Mouse (Mus musculus) limb, embryonic 10.5 days (tissue): ENCODE measurements around the gene Vmn1r62. TPM values are rescaled to one million over a fixed set of nuclear protein-coding genes. Genes with fewer than 3 reads are reported as not detected.
"Not testable (repeated sequence)": the region's sequence is repeated elsewhere in the genome, so short reads cannot be mapped to it uniquely, and the experiment has no call there.

Experiments
- DNase-seq: peaks from one replicate; pipeline ENCODE4 v3.0.0-alpha.2; 2017; ENCODE audit warnings: low spot score
- H3K27ac ChIP-seq: fragments of 300-500 bp; sonication (generic); 2 replicates; pipeline ENCODE4 v1.5.1; 2016; ENCODE audit warnings: mild to moderate bottlenecking
- H3K27me3 ChIP-seq: fragments of 300-500 bp; sonication (generic); 2 replicates; pipeline ENCODE4 v1.6.1; 2016; ENCODE audit warnings: low read depth, mild to moderate bottlenecking; ENCODE audit not compliant: poor library complexity, severe bottlenecking
- H3K36me3 ChIP-seq: fragments of 300-500 bp; sonication (generic); 2 replicates; pipeline ENCODE4 v1.6.1; 2016; ENCODE audit warnings: mild to moderate bottlenecking, moderate library complexity
- H3K4me1 ChIP-seq: fragments of 300-500 bp; sonication (generic); 2 replicates; pipeline ENCODE4 v1.6.1; 2016
- H3K4me3 ChIP-seq: fragments of 300-500 bp; sonication (generic); 2 replicates; pipeline ENCODE4 v1.5.1; 2016; ENCODE audit warnings: mild to moderate bottlenecking, moderate library complexity
- H3K9me3 ChIP-seq: fragments of 300-500 bp; sonication (generic); replicated peaks from 2 replicates; pipeline ENCODE4 v1.6.1; 2016; ENCODE audit warnings: mild to moderate bottlenecking
- WGBS: fragments of 180-500 bp; shearing (Covaris S2); methylation state at CpG from one replicate; pipeline ENCODE4 v1.1.7; 2016; 5-methylcytosine and 5-hydroxymethylcytosine counted together
- polyA plus RNA-seq: library from polyadenylated mRNA; unstranded; fragments of >200 nt; fragmentation: Nextera tagmentation; extraction: Ambion mirVana; gene quantifications from 2 replicates; pipeline ENCODE4 v1.2.1, GENCODE M21; 2016

Gene Vmn1r62
- not detected in 2 replicates for polyA plus RNA-seq

DNA sequence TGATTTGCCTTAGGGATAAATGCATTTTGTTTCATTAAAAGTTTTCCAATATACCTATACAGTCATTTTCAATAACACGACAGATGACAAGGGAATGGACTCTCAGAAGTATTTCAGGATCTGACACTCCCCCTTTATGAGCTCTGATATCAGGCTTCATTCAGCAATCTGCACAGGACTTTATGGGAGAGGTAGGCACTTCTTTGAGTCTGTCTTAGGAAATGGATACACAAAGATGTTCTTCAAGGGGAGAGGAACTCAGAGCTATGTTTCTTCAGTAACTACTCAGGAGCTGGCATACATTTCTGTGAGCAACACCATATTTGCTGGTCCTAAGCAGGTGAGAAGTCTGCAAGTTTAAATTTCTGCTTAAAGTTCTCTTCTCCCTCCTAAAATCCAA lies at the start of gene Vmn1r62:
Gene Vmn1r62, plus strand, starts transcription at position 301 of the 400 bp plus-strand sequence.
- not testable (repeated sequence) for DNase-seq, H3K4me1 ChIP-seq, H3K27ac ChIP-seq, H3K4me3 ChIP-seq, H3K9me3 ChIP-seq, H3K27me3 ChIP-seq, H3K36me3 ChIP-seq
- no CpG with 5 or more reads among the region's 1 CpGs for WGBS

Other genes starting within 250 kb of the Vmn1r62 start
- gene Vmn1r59, start 216.9 kb upstream of the Vmn1r62 start, polyA plus RNA-seq, result not detected in 2 replicates
- gene Vmn2r28, start 179.7 kb upstream of the Vmn1r62 start, polyA plus RNA-seq, result not detected in 2 replicates
- not detected in 2 replicates for gene Vmn1r60, start 126.3 kb upstream of the Vmn1r62 start, polyA plus RNA-seq
- gene Vmn1r61, start 60.3 kb upstream of the Vmn1r62 start, polyA plus RNA-seq, result not detected in 2 replicates
- not detected in 2 replicates for gene Vmn1r63, start 131.8 kb downstream of the Vmn1r62 start, polyA plus RNA-seq
- gene Vmn1r64, start 210.9 kb downstream of the Vmn1r62 start, polyA plus RNA-seq, result not detected in 2 replicates